Comparison of ENCODE assay signal across 8 mouse cellular contexts in genomic region chr1:36068076-36068475, GRCm38 (mm10). TPM values are rescaled to one million over a fixed set of nuclear protein-coding genes. Genes with fewer than 3 reads are reported as not detected.
DNase-seq lines count a peak whose midpoint lies in the region; ATAC-seq lines count a peak whose summit lies in the region.

Gene Hs6st1 (plus strand): TSS chr1:36068400.

- peak within 1 kb of the TSS; percentile 64 for H3K27ac ChIP-seq in brown adipose tissue, adult 24 weeks (replicated peaks; ENCODE audit: low read depth, low read length)
- H3K27ac ChIP-seq in heart, embryonic 14.5 days (replicated peaks in 1 of 2; ENCODE audit: control insufficient read depth in 1 of 2, insufficient read depth in 1 of 2, low read depth in 2 of 2, low read length in 2 of 2) = peak within 1 kb of the TSS; percentile 36 to 75; a peak in 3 of 4 replicates
- H3K27ac ChIP-seq in liver, embryonic 13.5 days = peak within 1 kb of the TSS; percentile 90
- H3K27ac ChIP-seq in stomach, embryonic 16.5 days (ENCODE audit: low read length) = peak within 1 kb of the TSS; percentile 88

- H3K4me1 ChIP-seq in brown adipose tissue, adult 24 weeks (ENCODE audit: control insufficient read depth, insufficient read depth, insufficient read length, low read length) = peaks cover 38% of the 10 kb centered on the region
- peaks cover 36 to 63% of the 10 kb centered on the region in 2 experiments for H3K4me1 ChIP-seq in heart, embryonic 14.5 days (ENCODE audit: control insufficient read depth in 2 of 2, insufficient read depth in 2 of 2, low read length in 2 of 2)
- H3K4me1 ChIP-seq in liver, embryonic 13.5 days (replicated peaks) = peaks cover 87% of the 10 kb centered on the region
- H3K4me1 ChIP-seq in stomach, embryonic 16.5 days (ENCODE audit: control insufficient read depth, insufficient read depth, low read length) = peaks cover 48% of the 10 kb centered on the region

- peak within 1 kb of the TSS; percentile 98 for H3K4me3 ChIP-seq in brown adipose tissue, adult 24 weeks (ENCODE audit: insufficient read depth, low read depth, low read length)
- peak within 1 kb of the TSS; percentile 87 to 91 for H3K4me3 ChIP-seq in heart, embryonic 14.5 days (ENCODE audit: control insufficient read depth in 1 of 2, insufficient read depth in 1 of 2, low read depth in 1 of 2, low read length in 2 of 2)
- peak within 1 kb of the TSS; percentile 97 for H3K4me3 ChIP-seq in liver, embryonic 13.5 days (replicated peaks)
- peak within 1 kb of the TSS; percentile 80 for H3K4me3 ChIP-seq in stomach, embryonic 16.5 days (replicated peaks; ENCODE audit: low read length)

- H3K9ac ChIP-seq in heart, embryonic 14.5 days (ENCODE audit: low read length) = peak within 1 kb of the TSS; percentile 91
- peak within 1 kb of the TSS; percentile 99 for H3K9ac ChIP-seq in liver, embryonic 13.5 days
- peak within 1 kb of the TSS; percentile 89 for H3K9ac ChIP-seq in stomach, embryonic 16.5 days (ENCODE audit: low read length)

- peaks cover 8% of the 10 kb centered on the region for H3K36me3 ChIP-seq in heart, embryonic 14.5 days (ENCODE audit: control insufficient read depth, insufficient read depth, low read length)
- H3K36me3 ChIP-seq in liver, embryonic 13.5 days = peaks cover 30% of the 10 kb centered on the region
- H3K36me3 ChIP-seq in stomach, embryonic 16.5 days (ENCODE audit: control insufficient read depth, insufficient read depth, low read length) = no peaks in the 10 kb centered on the region

- no peaks in the 10 kb centered on the region for H3K9me3 ChIP-seq in heart, embryonic 14.5 days (ENCODE audit: control insufficient read depth, low read length)
- no peaks in the 10 kb centered on the region for H3K9me3 ChIP-seq in liver, embryonic 13.5 days (replicated peaks)
- no peaks in the 10 kb centered on the region for H3K9me3 ChIP-seq in stomach, embryonic 16.5 days (replicated peaks; ENCODE audit: control insufficient read depth, low read length)

- peak; percentile 94 for DNase-seq in CD4-positive helper T cell, adult 2 months (ENCODE audit: low read depth, low spot score)
- peak; percentile 45 for DNase-seq in fibroblast of lung, adult 2 months (ENCODE audit: low read depth)
- DNase-seq in kidney, postnatal 14 days = peak; percentile 98
- peak; percentile 92 for DNase-seq in liver, embryonic 13.5 days
- peak; percentile 90 for DNase-seq in neural tube, embryonic 10.5 days (ENCODE audit: extremely low spot score, low spot score)

- ATAC-seq in heart, embryonic 14.5 days (ENCODE audit: insufficient number of reproducible peaks, insufficient read depth, low FRiP score, low read depth) = peak; percentile 89
- peak; percentile 90 for ATAC-seq in liver, embryonic 13.5 days (ENCODE audit: low read depth)
- ATAC-seq in stomach, embryonic 16.5 days (ENCODE audit: insufficient read depth, low FRiP score) = peak; percentile 93

- H3K4me2 ChIP-seq in heart, embryonic 14.5 days (ENCODE audit: low read length) = peak within 1 kb of the TSS; percentile 99
- peak within 1 kb of the TSS; percentile 86 for H3K4me2 ChIP-seq in liver, embryonic 13.5 days
- H3K4me2 ChIP-seq in stomach, embryonic 16.5 days (ENCODE audit: low read depth, low read length) = peak within 1 kb of the TSS; percentile 95

- no peaks in the 10 kb centered on the region for H3K27me3 ChIP-seq in heart, embryonic 14.5 days (ENCODE audit: control insufficient read depth, insufficient read depth, low read length)
- H3K27me3 ChIP-seq in liver, embryonic 13.5 days = no peaks in the 10 kb centered on the region
- H3K27me3 ChIP-seq in stomach, embryonic 16.5 days (ENCODE audit: control insufficient read depth, insufficient read depth, low read length) = no peaks in the 10 kb centered on the region

- WGBS in heart, embryonic 14.5 days = under 1% methylated on average over 30 of the region's 55 CpGs
- 1% methylated on average over 47 of the region's 55 CpGs for WGBS in liver, embryonic 13.5 days (ENCODE audit: insufficient replicate concordance)
- 0% methylated on average over 44 of the region's 55 CpGs for WGBS in stomach, embryonic 16.5 days

RNA-seq across cellular contexts. Expression of gene Hs6st1, which starts in this region (rescaled TPM):
- 8.8 and 12.1 TPM in 2 replicates for polyA plus RNA-seq in brown adipose tissue, adult 24 weeks (2012; ENCODE audit: insufficient read depth, insufficient read length, missing spikeins)
- polyA plus RNA-seq in heart, embryonic 14.5 days (2014; fragmentation: Nextera tagmentation; extraction: Ambion mirVana) = 11.0 and 15.5 TPM in 2 replicates
- polyA plus RNA-seq in liver, embryonic 13.5 days (2015; fragmentation: Nextera tagmentation; extraction: Ambion mirVana) = 4.6 and 6.1 TPM in 2 replicates
- polyA plus RNA-seq in stomach, embryonic 16.5 days (2015; fragmentation: Nextera tagmentation; extraction: Ambion mirVana) = 4.8 and 5.2 TPM in 2 replicates

Comparison
In these comparisons a context has a peak if more than half of its experiments do, and no peak if none do; other contexts are left out.
1. Peak in every context shown above with its lines: DNase-seq, ATAC-seq, H3K4me3 ChIP-seq and H3K27ac ChIP-seq.
2. DNase-seq: peak in every context shown above with its lines; median percentile 98 in kidney, postnatal 14 days; 94 in CD4-positive helper T cell, adult 2 months; 92 in liver, embryonic 13.5 days; 90 in neural tube, embryonic 10.5 days; 45 in fibroblast of lung, adult 2 months.